Mouse (Mus musculus) lung, postnatal 0 days (tissue): ENCODE data around the gene Axl. TPM values are rescaled to one million over a fixed set of nuclear protein-coding genes. Genes with fewer than 3 reads are reported as not detected.

Source experiments
- ATAC-seq: fragments of 200-750 bp; cut with Nextera tagmentation; 2 replicates; pipeline ENCODE4 v1.8.0; 2017; ENCODE audit warnings: moderate library complexity
- DNase-seq: peaks from one replicate; pipeline ENCODE4 v3.0.0-alpha.2; 2016; ENCODE audit warnings: low spot score
- H3K27ac ChIP-seq: fragments of 300-500 bp; sonication (generic); 2 replicates; pipeline ENCODE4 v1.5.1; 2014; ENCODE audit warnings: antibody characterized with exemption, mild to moderate bottlenecking, low read length, mixed read lengths
- H3K27me3 ChIP-seq: fragments of 300-500 bp; sonication (generic); replicated peaks from 2 replicates; pipeline ENCODE4 v1.6.1; 2014; ENCODE audit warnings: low read length, mixed read lengths; ENCODE audit not compliant: insufficient read depth
- H3K36me3 ChIP-seq: fragments of 300-500 bp; sonication (generic); 2 replicates; pipeline ENCODE4 v1.6.1; 2014; ENCODE audit warnings: low read length, mixed read lengths; ENCODE audit not compliant: insufficient read depth
- H3K4me1 ChIP-seq: fragments of 300-500 bp; sonication (generic); 2 replicates; pipeline ENCODE4 v1.6.1; 2014; ENCODE audit warnings: antibody characterized with exemption, low read depth, low read length, mixed read lengths; ENCODE audit not compliant: insufficient read depth
- H3K4me2 ChIP-seq: fragments of 300-500 bp; sonication (generic); replicated peaks from 2 replicates; pipeline ENCODE4 v1.6.1; 2014; ENCODE audit warnings: low read depth, mild to moderate bottlenecking, low read length, moderate library complexity, mixed read lengths
- H3K4me3 ChIP-seq: fragments of 300-500 bp; sonication (generic); 2 replicates; pipeline ENCODE4 v1.5.1; 2014; ENCODE audit warnings: low read depth, low read length
- H3K9ac ChIP-seq: fragments of 300-500 bp; sonication (generic); replicated peaks from 2 replicates; pipeline ENCODE4 v1.6.1; 2014; ENCODE audit warnings: low read depth, mild to moderate bottlenecking
- H3K9me3 ChIP-seq: fragments of 300-500 bp; sonication (generic); 2 replicates; pipeline ENCODE4 v1.6.1; 2016; ENCODE audit warnings: low read length, mixed read lengths
- CTCF ChIP-seq: IDR thresholded peaks from 2 replicates; pipeline ENCODE4 v1.5.1; 2016; ENCODE audit warnings: antibody characterized with exemption, mild to moderate bottlenecking
- EP300 ChIP-seq: IDR thresholded peaks from 2 replicates; pipeline ENCODE4 v1.6.1; 2016; ENCODE audit warnings: antibody characterized with exemption, mild to moderate bottlenecking, control low read depth
- WGBS: fragments of 180-500 bp; shearing (Covaris S2); extraction: QIAGEN DNeasy Blood & Tissue Kit; methylation state at CpG from one replicate; pipeline ENCODE4 v1.1.7; 2014; 5-methylcytosine and 5-hydroxymethylcytosine counted together
- polyA plus RNA-seq: library from polyadenylated mRNA; unstranded; fragments of >200 nt; fragmentation: Nextera tagmentation; extraction: Ambion mirVana; gene quantifications from 2 replicates; pipeline ENCODE4 v1.2.1, GENCODE M21; 2015

Gene Axl
- polyA plus RNA-seq, 1 experiment from 2014 or later: 81.6 TPM

DNA sequence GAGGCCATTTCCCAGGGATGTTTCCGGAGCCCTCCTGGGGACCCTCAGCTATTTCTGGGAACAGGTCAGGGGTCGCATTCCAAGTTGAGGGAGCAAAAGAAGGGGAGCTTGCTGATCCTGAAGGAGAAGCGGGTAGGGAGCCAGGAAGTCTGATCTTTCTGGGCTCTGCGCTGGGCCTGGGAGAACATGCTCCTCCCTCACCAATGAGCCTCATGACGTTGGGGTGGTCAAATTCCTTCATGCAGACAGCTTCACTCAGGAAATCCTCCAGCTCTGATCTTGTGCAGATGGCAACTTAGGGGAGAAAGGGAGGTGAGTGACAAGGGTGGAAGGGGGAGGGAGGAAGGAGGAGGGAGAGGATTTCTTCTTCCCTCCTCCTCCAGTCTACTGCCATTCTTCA lies 24.3 kb downstream of the Axl start:
- Histone ChIP-seq H3K4me2 (no peak overlapping the region), H3K9ac (0 out of 2 replicates have a peak overlapping the region, but pooled peaks have one; percentile 32), H3K27ac (peak overlapping the region; percentile 66), H3K27me3 (no peaks in the 10 kb centered on the region), H3K9me3 (no peaks in the 10 kb centered on the region), H3K36me3 (no peaks in the 10 kb centered on the region), H3K4me1 (no peaks in the 10 kb centered on the region), H3K4me3 (no peak overlapping the region)
- 37% methylated on average over 5 of the region's 5 CpGs for WGBS
- ATAC-seq (peak; percentile 45; the same call in 1 of the 2 replicates), DNase-seq (peak; percentile 26)
- TF ChIP-seq CTCF: no peak
- TF ChIP-seq EP300: no peak

DNA sequence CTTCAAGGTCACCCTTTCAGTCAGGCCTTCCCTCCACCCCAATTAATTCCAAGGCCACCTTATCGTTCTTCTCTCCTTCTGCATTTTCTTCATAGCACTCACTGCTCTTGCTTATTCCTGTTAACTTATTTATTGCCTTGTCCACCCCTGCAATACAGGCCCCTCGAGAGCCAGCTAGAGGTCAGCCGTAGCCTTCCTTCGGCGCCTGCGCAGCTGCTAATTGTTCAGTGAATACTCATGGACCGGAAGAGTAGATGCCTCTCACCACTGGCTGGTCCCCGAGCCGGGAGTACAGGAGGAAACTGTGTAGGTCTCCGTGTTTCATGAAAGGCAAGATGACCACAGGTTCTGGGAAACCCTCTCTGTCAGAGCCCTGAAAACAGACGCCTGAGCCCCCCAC lies 24.8 kb downstream of the Axl start:
- Histone ChIP-seq H3K4me2 (no peak overlapping the region), H3K27ac (peak overlapping the region; percentile 66), H3K36me3 (no peaks in the 10 kb centered on the region), H3K4me1 (no peaks in the 10 kb centered on the region), H3K9me3 (no peaks in the 10 kb centered on the region), H3K27me3 (no peaks in the 10 kb centered on the region), H3K9ac (0 out of 2 replicates have a peak overlapping the region, but pooled peaks have one; percentile 32), H3K4me3 (no peak overlapping the region)
- WGBS: 56% methylated on average over 11 of the region's 11 CpGs
- DNase-seq (no peak), ATAC-seq (no peak)
- TF ChIP-seq CTCF: no peak
- no peak for TF ChIP-seq EP300

DNA sequence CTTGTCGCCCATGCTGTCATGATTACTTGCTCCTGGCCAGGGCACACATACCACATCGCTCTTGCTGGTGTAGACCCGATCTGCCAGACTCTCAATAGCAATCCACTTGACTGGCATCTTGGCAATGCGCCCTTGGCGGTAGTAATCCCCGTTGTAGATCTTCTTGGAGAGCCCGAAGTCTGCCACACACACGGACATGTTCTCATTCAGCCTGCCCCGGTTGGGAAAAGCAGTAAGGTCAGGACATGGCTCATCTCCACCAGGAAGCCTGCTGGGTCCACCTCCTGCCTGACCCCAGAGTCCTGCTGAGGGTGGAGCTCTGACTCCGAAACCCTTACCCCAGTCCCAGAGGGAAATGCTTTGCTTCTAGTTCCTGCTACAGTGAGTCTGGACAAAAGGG lies 27.2 kb downstream of the Axl start:
- no peak for ATAC-seq
- no peaks in the 10 kb centered on the region for H3K9me3 ChIP-seq
- DNase-seq: peak; percentile 30
- TF ChIP-seq EP300 (no peak), CTCF (no peak)
- no peak overlapping the region for H3K4me2 ChIP-seq
- no peaks in the 10 kb centered on the region for H3K27me3 ChIP-seq
- 55% methylated on average over 10 of the region's 10 CpGs for WGBS
- H3K27ac ChIP-seq: no peak overlapping the region
- H3K4me1 ChIP-seq: no peaks in the 10 kb centered on the region
- H3K36me3 ChIP-seq: no peaks in the 10 kb centered on the region
- no peak overlapping the region for H3K9ac ChIP-seq
- no peak overlapping the region for H3K4me3 ChIP-seq

DNA sequence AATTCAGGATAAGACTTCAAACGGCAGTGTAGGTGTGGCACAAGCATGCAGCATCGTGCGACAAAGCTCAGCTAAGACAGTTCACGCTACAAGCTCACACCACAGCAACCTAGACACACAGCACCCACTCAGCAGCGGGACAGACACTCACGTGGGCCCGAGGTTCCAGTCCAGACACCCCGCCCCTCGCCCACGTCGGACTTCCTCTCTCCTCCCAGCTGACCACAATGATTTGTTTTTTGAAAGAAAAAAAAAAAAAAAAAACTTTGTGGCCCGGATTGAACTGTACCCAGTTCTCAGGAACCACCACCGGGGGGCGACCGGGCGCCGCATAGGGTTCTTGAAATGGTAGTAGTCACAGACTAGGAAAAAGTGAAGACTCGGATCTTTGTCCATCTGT lies 32.5 kb downstream of the Axl start:
- DNase-seq (peak; percentile 96), ATAC-seq (peak; percentile 46)
- Histone ChIP-seq H3K27me3 (no peaks in the 10 kb centered on the region), H3K4me2 (peak overlapping the region; percentile 60), H3K9me3 (no peaks in the 10 kb centered on the region), H3K36me3 (no peaks in the 10 kb centered on the region), H3K4me3 (peak overlapping the region; percentile 97), H3K9ac (no peak overlapping the region; the same call in 1 of the 2 replicates), H3K27ac (peak overlapping the region; percentile 100), H3K4me1 (peaks cover 17% of the 10 kb centered on the region; the same call in 1 of the 2 replicates)
- TF ChIP-seq EP300 (peak; percentile 59; the same call in 1 of the 2 replicates), CTCF (peak; percentile 84)
- under 1% methylated on average over 18 of the region's 18 CpGs for WGBS

GRCm38 (mm10) chr7:25755468-25755833 lies 33.1 kb downstream of the Axl start:
- Histone ChIP-seq H3K27me3 (no peaks in the 10 kb centered on the region), H3K4me2 (peak overlapping the region; percentile 60), H3K36me3 (peaks cover 2% of the 10 kb centered on the region; the same call in 1 of the 2 replicates), H3K4me1 (peaks cover 17% of the 10 kb centered on the region; the same call in 1 of the 2 replicates), H3K4me3 (peak overlapping the region; percentile 97), H3K9me3 (no peaks in the 10 kb centered on the region), H3K27ac (peak overlapping the region; percentile 100), H3K9ac (no peak overlapping the region; the same call in 1 of the 2 replicates)
- ATAC-seq (peak; percentile 49), DNase-seq (no peak)
- WGBS: 0% methylated on average over 15 of the region's 15 CpGs
- TF ChIP-seq EP300: peak; percentile 29
- TF ChIP-seq CTCF: no peak

GRCm38 (mm10) chr7:25754738-25755467 lies 33.6 kb downstream of the Axl start, which contains the start of gene Hnrnpul1:
Gene Hnrnpul1, minus strand, starts transcription at chr7:25754757.
- no peaks in the 10 kb centered on the region for H3K9me3 ChIP-seq
- WGBS: 1% methylated on average over 47 of the region's 55 CpGs
- H3K4me1 ChIP-seq: peaks cover 17% of the 10 kb centered on the region; the same call in 1 of the 2 replicates
- H3K9ac ChIP-seq: peak within 1 kb of the TSS; percentile 99
- TF ChIP-seq EP300: no peak; the same call in 1 of the 2 replicates
- TF ChIP-seq CTCF: peak; percentile 64
- H3K27ac ChIP-seq: peak within 1 kb of the TSS; percentile 100
- H3K27me3 ChIP-seq: no peaks in the 10 kb centered on the region
- DNase-seq: peak; percentile 99
- peak within 1 kb of the TSS; percentile 97 for H3K4me3 ChIP-seq
- ATAC-seq: peak; percentile 91
- H3K36me3 ChIP-seq: peaks cover 5% of the 10 kb centered on the region; the same call in 1 of the 2 replicates
- H3K4me2 ChIP-seq: peak within 1 kb of the TSS; percentile 72
